Mouse (Mus musculus) G1E (cell line): ENCODE data around the gene Clhc1.

Source experiments
- CTCF ChIP-seq: IDR thresholded peaks from 2 replicates; pipeline ENCODE4 v1.5.1; 2012; ENCODE audit warnings: low read depth, low read length, inconsistent platforms, mixed read lengths
- GATA1 ChIP-seq: IDR thresholded peaks from 2 replicates; pipeline ENCODE4 v1.6.1; 2012; ENCODE audit warnings: borderline replicate concordance, low read length, inconsistent platforms, mixed read lengths
- GATA2 ChIP-seq: IDR thresholded peaks from 2 replicates; pipeline ENCODE4 v1.6.1; 2012; ENCODE audit warnings: low read depth, low read length, inconsistent platforms, borderline replicate concordance
- POLR2AphosphoS5 ChIP-seq: IDR thresholded peaks from 2 replicates; pipeline ENCODE4 v1.6.1; 2012; ENCODE audit warnings: low read depth, low read length, inconsistent platforms; ENCODE audit not compliant: insufficient replicate concordance
- TAL1 ChIP-seq: conservative IDR thresholded peaks from 2 replicates; pipeline ENCODE4 v1.6.1; 2012; ENCODE audit warnings: low read depth, low read length, inconsistent platforms, mixed read lengths

- TF ChIP-seq TAL1 (no peak), CTCF (no peak), GATA1 (no peak), POLR2AphosphoS5 (no peak), GATA2 (no peak)
Measured at GRCm38 (mm10) chr11:29607465-29607990, 59.8 kb downstream of the Clhc1 start.
